Mouse (Mus musculus): ENCODE results near the gene Sla2.

GRCm38 (mm10) chr2:156892240-156892639 lies 5.2 kb upstream of the Sla2 start:
- no peak for TF ChIP-seq CTCF (IDR thresholded peaks at IDR 0.05; ENCODE audit: borderline replicate concordance, insufficient read depth, low read length)
- TF ChIP-seq POLR2A (IDR thresholded peaks at IDR 0.05; ENCODE audit: low read depth, low read length) = no peak
